Mouse (Mus musculus): Measurements from ENCODE around the gene Fbxl8. TPM values are rescaled to one million over a fixed set of nuclear protein-coding genes. Genes with fewer than 3 reads are reported as not detected.
"Not testable (repeated sequence)": the region's sequence is repeated elsewhere in the genome, so short reads cannot be mapped to it uniquely, and the experiment has no call there.

The Fbxl8 gene
- polyA plus RNA-seq, 1 experiment = 2.1 TPM

DNA sequence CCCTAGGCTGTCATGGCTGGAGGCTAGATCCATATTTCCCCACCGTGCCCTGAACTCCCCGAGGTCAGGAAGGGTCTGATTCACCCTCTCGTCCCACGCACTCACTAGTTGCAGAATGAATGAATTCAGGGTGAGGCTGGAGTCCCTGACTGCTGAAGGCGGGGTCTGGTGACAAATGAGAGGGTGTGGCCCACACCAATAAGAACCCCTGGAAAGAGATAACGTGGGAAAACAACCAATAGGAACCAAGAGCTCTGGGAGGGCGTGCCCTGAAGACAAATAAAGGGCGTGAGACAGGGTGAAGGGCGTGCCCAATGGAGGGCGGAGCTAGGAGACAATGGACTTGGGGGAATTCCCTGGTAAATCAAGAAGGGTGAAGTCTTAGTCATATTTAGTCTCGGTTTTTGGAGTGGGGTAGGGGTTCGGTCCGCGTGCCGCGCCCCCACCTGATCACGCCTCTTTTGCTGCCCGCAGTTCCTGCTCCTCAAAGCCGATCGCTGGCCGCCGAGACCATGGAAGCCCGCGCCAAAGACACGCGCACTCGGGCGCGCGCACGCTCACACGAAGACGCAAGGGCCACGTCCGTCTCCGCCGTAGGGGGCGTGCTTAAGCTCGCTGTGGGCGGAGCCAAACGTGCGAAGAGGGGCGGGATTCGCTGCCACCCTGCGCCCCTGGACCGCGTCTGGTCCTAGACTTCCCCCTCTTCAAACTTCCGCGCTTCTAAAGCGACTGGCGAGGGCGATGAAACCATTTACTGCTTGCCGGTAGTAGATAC lies 24.7 kb downstream of the Fbxl8 start:
- TF ChIP-seq CTCF (IDR thresholded peaks at IDR 0.05; ENCODE audit: borderline replicate concordance, insufficient read depth, low read depth, low read length) (no peak), POLR2A (IDR thresholded peaks at IDR 0.05; ENCODE audit: borderline replicate concordance, insufficient read depth, low read length) (peak; percentile 71)
- H3K27me3 ChIP-seq (ENCODE audit: control insufficient read depth, insufficient read depth, low read length) = no peaks in the 10 kb centered on the region
- WGBS = under 1% methylated on average over 53 of the region's 53 CpGs
- peaks cover 23% of the 10 kb centered on the region for H3K4me1 ChIP-seq (ENCODE audit: control insufficient read depth, insufficient read depth, low read length)
- peak; percentile 94 to 97 for DNase-seq
- H3K4me3 ChIP-seq (replicated peaks; ENCODE audit: insufficient read depth, low read depth, low read length) = peak overlapping the region; percentile 69
- peak overlapping the region; percentile 55 for H3K27ac ChIP-seq (ENCODE audit: insufficient read depth, low read length)

DNA sequence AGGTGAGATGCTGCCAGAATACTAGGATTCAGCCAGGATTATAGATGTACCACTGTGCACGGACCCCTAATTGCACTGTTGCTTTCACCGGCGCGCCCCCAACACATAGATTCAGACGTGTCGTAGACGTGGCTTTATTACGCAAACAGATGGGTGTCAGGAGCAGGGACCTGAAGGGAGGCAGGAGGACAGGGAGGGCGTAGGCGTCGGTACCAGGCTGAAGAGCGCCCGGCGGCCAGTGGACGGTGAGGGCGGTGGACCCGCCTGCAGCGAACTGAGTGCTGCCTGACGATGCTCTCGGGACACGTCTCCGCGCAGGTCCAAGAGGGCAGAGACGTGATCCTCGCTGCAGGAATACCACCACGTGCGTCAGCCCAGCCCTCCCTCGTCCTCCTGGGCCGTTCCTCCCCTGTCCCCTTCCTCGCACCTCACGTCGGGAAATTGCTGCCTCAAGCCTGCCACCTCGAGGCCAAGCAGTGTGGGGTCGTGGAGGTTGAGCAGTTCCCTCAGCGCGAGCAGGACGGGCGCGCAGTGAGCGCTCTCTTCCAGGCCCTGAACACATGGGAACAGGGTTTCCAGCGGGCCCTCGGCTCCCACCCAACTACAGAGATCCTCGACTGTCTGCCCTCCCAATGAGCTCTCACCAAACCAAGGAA lies 25.5 kb downstream of the Fbxl8 start, which contains the start of gene 4931428F04Rik:
Gene 4931428F04Rik (minus strand): TSS at position 60 of the 656 bp plus-strand sequence.
- TF ChIP-seq CTCF (IDR thresholded peaks at IDR 0.05; ENCODE audit: borderline replicate concordance, insufficient read depth, low read depth, low read length) (peak; percentile 60; the same call in 1 of the 2 replicates), POLR2A (IDR thresholded peaks at IDR 0.05; ENCODE audit: borderline replicate concordance, insufficient read depth, low read length) (no peak)
- Histone ChIP-seq H3K27ac (ENCODE audit: insufficient read depth, low read length) (peak within 1 kb of the TSS; percentile 55), H3K27me3 (ENCODE audit: control insufficient read depth, insufficient read depth, low read length) (no peaks in the 10 kb centered on the region), H3K4me1 (ENCODE audit: control insufficient read depth, insufficient read depth, low read length) (peaks cover 24% of the 10 kb centered on the region), H3K4me3 (replicated peaks; ENCODE audit: insufficient read depth, low read depth, low read length) (peak within 1 kb of the TSS; percentile 69)
- WGBS = 1% methylated on average over 43 of the region's 43 CpGs
- DNase-seq = peak; percentile 73 to 76

DNA sequence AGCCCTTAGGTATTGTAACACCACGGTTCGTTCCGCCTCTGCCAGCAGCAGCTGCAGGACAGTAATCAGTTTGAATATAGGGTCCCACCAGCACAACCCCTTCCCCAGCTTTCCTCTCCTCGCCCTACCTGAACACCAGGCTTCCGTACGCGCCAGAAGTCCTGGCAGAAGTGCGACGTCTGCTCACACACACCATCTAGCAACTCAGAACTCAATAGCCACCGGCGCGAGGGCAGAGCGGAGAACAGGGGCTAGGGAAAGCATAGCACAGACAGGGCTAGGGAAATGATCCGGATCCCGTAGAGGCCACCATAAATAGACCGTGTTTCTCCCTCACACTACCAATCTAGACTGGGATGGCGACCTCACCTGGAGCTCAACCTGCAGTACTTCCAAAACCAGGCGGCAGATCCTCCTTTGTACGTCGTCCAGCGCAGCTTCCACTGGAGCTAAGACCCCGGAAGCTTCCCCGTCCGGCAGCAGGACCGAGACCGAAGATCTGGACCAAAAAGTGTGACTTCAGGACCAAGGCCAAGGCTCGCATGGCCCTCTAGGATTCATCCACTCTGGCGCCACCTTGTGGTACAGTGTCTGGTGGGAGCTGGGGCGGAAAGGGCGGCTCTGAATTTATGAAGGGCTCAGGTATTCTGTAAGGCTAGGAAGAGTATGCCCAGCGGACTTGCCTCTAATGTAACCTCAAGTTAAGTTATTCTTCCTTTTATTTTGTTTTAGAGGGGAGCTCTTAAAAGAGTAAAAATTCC lies 26.3 kb downstream of the Fbxl8 start:
- no peaks in the 10 kb centered on the region for H3K27me3 ChIP-seq (ENCODE audit: control insufficient read depth, insufficient read depth, low read length)
- WGBS = 8% methylated on average over 31 of the region's 31 CpGs
- TF ChIP-seq CTCF (IDR thresholded peaks at IDR 0.05; ENCODE audit: borderline replicate concordance, insufficient read depth, low read depth, low read length) = peak; percentile 81
- no peak for TF ChIP-seq POLR2A (IDR thresholded peaks at IDR 0.05; ENCODE audit: borderline replicate concordance, insufficient read depth, low read length)
- H3K27ac ChIP-seq (ENCODE audit: insufficient read depth, low read length) = no peak overlapping the region
- H3K4me3 ChIP-seq (replicated peaks; ENCODE audit: insufficient read depth, low read depth, low read length) = peak overlapping the region; percentile 69
- DNase-seq = peak; percentile 85 to 90
- peaks cover 31% of the 10 kb centered on the region for H3K4me1 ChIP-seq (ENCODE audit: control insufficient read depth, insufficient read depth, low read length)

DNA sequence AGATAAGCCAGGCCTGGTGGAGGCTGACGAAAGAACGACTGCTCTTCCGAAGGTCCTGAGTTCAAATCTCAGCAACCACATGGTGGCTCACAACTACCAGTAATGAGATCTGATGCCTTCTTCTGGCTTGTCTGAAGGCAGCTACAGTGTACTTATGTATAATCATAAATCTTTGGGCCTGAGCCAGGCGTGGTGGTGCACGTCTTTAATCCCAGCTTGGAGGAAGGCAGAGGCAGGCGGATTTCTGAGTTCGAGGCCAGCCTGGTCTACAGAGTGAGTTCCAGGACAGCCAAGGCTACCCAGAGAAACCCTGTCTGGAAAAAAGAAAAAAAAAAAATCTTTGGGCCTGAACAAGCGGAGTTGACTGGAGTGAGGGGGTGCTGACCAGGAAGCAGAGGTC lies 26.9 kb downstream of the Fbxl8 start:
- H3K27ac ChIP-seq (ENCODE audit: insufficient read depth, low read length); DNase-seq; H3K27me3 ChIP-seq (ENCODE audit: control insufficient read depth, insufficient read depth, low read length); H3K4me3 ChIP-seq (replicated peaks; ENCODE audit: insufficient read depth, low read depth, low read length): not testable (repeated sequence)
- peaks cover 34% of the 10 kb centered on the region for H3K4me1 ChIP-seq (ENCODE audit: control insufficient read depth, insufficient read depth, low read length)
- 76% methylated on average over 8 of the region's 8 CpGs for WGBS

DNA sequence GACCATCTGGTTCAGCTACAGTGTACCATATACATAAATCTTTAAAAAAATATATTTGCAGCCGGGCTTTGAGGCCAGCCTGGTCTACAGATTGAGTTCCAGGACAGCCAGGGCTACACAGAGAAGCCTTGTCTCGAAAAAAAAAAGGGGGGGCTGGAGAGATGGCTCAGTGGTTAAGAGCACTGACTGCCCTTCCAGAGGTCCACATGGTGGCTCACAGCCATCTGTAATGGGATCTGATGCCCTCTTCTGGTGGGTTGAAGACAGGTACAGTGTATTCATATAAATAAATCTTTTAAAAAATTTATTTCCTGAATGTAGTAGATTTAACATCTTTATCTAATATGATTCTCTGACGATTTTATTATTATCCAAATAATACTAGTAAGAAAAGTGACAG lies 27.4 kb downstream of the Fbxl8 start:
- H3K4me3 ChIP-seq (replicated peaks; ENCODE audit: insufficient read depth, low read depth, low read length) = not testable (repeated sequence)
- H3K4me1 ChIP-seq (ENCODE audit: control insufficient read depth, insufficient read depth, low read length) = peaks cover 34% of the 10 kb centered on the region
- WGBS = 70% methylated on average over 3 of the region's 3 CpGs

DNA sequence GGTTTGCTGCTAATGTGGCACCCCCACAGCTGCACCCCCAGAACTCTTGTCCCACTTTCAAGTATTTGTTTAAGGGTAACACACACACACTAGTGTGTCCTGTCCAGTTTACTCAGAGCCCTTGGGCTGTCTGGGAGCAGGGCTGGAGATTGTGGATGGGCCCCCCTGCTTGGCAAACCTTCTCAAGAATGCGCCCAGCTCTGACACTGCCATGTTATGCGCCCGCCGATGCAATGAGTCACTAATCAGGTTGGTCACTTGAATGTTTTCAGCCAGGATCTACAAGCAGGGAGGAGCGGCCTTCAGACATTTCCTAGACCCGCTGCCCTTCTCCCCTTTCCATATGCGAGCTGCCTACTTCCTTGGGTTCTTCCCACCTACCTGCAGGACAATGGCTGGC lies 28.0 kb downstream of the Fbxl8 start:
- TF ChIP-seq CTCF (IDR thresholded peaks at IDR 0.05; ENCODE audit: borderline replicate concordance, insufficient read depth, low read depth, low read length) = no peak
- no peak for TF ChIP-seq POLR2A (IDR thresholded peaks at IDR 0.05; ENCODE audit: borderline replicate concordance, insufficient read depth, low read length)
- H3K27ac ChIP-seq (ENCODE audit: insufficient read depth, low read length) = peak overlapping the region; percentile 78
- DNase-seq = peak; percentile 55 to 62
- whole genome bisulfite sequencing = 50% methylated on average over 7 of the region's 7 CpGs
- peak overlapping the region; percentile 45 for H3K4me3 ChIP-seq (replicated peaks; ENCODE audit: insufficient read depth, low read depth, low read length)
- H3K4me1 ChIP-seq (ENCODE audit: control insufficient read depth, insufficient read depth, low read length) = peaks cover 34% of the 10 kb centered on the region
- H3K27me3 ChIP-seq (ENCODE audit: control insufficient read depth, insufficient read depth, low read length) = no peaks in the 10 kb centered on the region

More for the DNA sequence above, 27.4 kb downstream of the Fbxl8 start:
- H3K27ac ChIP-seq (ENCODE audit: insufficient read depth, low read length); DNase-seq; H3K27me3 ChIP-seq (ENCODE audit: control insufficient read depth, insufficient read depth, low read length): not testable (repeated sequence)

DNA sequence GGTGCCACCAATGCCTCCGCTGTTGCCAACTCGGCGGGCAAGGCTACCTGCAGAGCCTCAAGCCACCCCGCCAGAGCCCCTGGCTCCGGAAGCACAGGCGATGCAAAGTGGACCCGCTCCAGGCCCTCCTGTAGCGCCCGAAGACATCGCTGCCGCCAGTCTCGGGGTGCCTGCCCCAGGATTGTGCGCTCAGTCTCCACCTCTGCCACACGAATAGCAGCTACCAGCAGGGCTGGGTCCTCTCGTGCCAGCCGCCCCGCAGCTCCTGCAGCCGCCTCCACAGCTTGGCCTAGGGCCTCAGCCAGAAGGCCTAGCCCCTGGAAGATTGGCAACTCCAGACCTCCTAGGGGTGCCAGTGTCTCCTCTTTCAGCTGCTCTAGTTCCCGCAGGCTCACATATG lies 29.0 kb downstream of the Fbxl8 start:
- no peaks in the 10 kb centered on the region for H3K27me3 ChIP-seq (ENCODE audit: control insufficient read depth, insufficient read depth, low read length)
- H3K4me1 ChIP-seq (ENCODE audit: control insufficient read depth, insufficient read depth, low read length) = peaks cover 35% of the 10 kb centered on the region
- H3K4me3 ChIP-seq (replicated peaks; ENCODE audit: insufficient read depth, low read depth, low read length) = peak overlapping the region; percentile 45
- peak overlapping the region; percentile 78 for H3K27ac ChIP-seq (ENCODE audit: insufficient read depth, low read length)
- WGBS = 10% methylated on average over 19 of the region's 19 CpGs
- no peak for TF ChIP-seq POLR2A (IDR thresholded peaks at IDR 0.05; ENCODE audit: borderline replicate concordance, insufficient read depth, low read length)
- no peak for TF ChIP-seq CTCF (IDR thresholded peaks at IDR 0.05; ENCODE audit: borderline replicate concordance, insufficient read depth, low read depth, low read length)
- peak; percentile 86 to 87 for DNase-seq
